Mouse (Mus musculus) lung, postnatal 0 days (tissue): Measurements from ENCODE around the gene Olfr547.

ENCODE experiments used
- CTCF ChIP-seq: IDR thresholded peaks from 2 replicates; pipeline ENCODE4 v1.5.1; 2016; ENCODE audit warnings: antibody characterized with exemption, mild to moderate bottlenecking
- EP300 ChIP-seq: IDR thresholded peaks from 2 replicates; pipeline ENCODE4 v1.6.1; 2016; ENCODE audit warnings: antibody characterized with exemption, mild to moderate bottlenecking, control low read depth

DNA sequence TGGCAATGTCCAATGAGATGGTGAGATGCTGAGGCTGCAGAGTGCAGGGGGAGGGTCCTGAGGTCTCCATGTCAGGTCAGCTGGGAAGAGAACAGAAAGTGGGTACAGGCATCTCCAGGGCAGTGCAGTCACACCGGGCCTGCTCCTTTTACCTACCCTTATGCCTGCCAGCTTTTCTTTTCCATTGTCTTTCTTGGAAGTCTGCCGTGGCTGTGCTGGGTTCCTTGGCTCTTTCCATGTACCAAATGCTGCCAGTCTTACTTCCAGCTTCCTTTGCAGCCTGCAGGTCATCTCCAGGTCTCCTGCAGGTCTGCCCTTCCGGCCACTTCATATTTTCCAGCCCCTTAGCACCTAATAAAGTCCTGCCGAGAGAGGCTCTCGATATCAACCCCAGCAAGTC, 32.6 kb upstream of the Olfr547 start:
- TF ChIP-seq EP300 (no peak), CTCF (no peak)
